Mouse (Mus musculus) liver, postnatal 0 days (tissue): ENCODE measurements around the gene Rtf2. TPM values are rescaled to one million over a fixed set of nuclear protein-coding genes. Genes with fewer than 3 reads are reported as not detected.

Experiments
- ATAC-seq: fragments of 200-750 bp; cut with Nextera tagmentation; 2 replicates; pipeline ENCODE4 v1.8.0; 2017; ENCODE audit warnings: mild to moderate bottlenecking, moderate library complexity
- DNase-seq: peaks from one replicate; pipeline ENCODE4 v3.0.0-alpha.2; 2016
- H3K27ac ChIP-seq: fragments of 300-500 bp; sonication (generic); 2 replicates; pipeline ENCODE4 v1.5.1; 2014; ENCODE audit warnings: antibody characterized with exemption, moderate library complexity, mild to moderate bottlenecking, low read depth
- H3K27me3 ChIP-seq: fragments of 300-500 bp; sonication (generic); 2 replicates; pipeline ENCODE4 v1.6.1; 2014; ENCODE audit warnings: low read length, control low read depth, mixed read lengths; ENCODE audit not compliant: insufficient read depth
- H3K36me3 ChIP-seq: fragments of 300-500 bp; sonication (generic); replicated peaks from 2 replicates; pipeline ENCODE4 v1.6.1; 2014; ENCODE audit warnings: mild to moderate bottlenecking, control low read depth, low read length, moderate library complexity, mixed read lengths; ENCODE audit not compliant: insufficient read depth
- H3K4me1 ChIP-seq: fragments of 300-500 bp; sonication (generic); 2 replicates; pipeline ENCODE4 v1.6.1; 2014; ENCODE audit warnings: antibody characterized with exemption, mild to moderate bottlenecking, control low read depth; ENCODE audit not compliant: insufficient read depth
- H3K4me2 ChIP-seq: fragments of 300-500 bp; sonication (generic); 2 replicates; pipeline ENCODE4 v1.6.1; 2014; ENCODE audit warnings: low read depth, mild to moderate bottlenecking, low read length, moderate library complexity, mixed read lengths
- H3K4me3 ChIP-seq: fragments of 300-500 bp; sonication (generic); 2 replicates; pipeline ENCODE4 v1.5.1; 2014; ENCODE audit warnings: low read depth, low read length
- H3K9ac ChIP-seq: fragments of 300-500 bp; sonication (generic); replicated peaks from 2 replicates; pipeline ENCODE4 v1.6.1; 2014; ENCODE audit warnings: mild to moderate bottlenecking, moderate library complexity
- H3K9me3 ChIP-seq: fragments of 300-500 bp; sonication (generic); 2 replicates; pipeline ENCODE4 v1.6.1; 2016; ENCODE audit warnings: mild to moderate bottlenecking, control low read depth, low read length, mixed read lengths
- CTCF ChIP-seq: sonication (generic); IDR thresholded peaks from 2 replicates; pipeline ENCODE4 v1.5.1; 2016; ENCODE audit warnings: antibody characterized with exemption, low read depth
- EP300 ChIP-seq: IDR thresholded peaks from 2 replicates; pipeline ENCODE4 v1.6.1; 2016; ENCODE audit warnings: antibody characterized with exemption, low read depth, mild to moderate bottlenecking
- WGBS: fragments of 180-500 bp; shearing (Covaris S2); extraction: QIAGEN DNeasy Blood & Tissue Kit; methylation state at CpG from one replicate; pipeline ENCODE4 v1.1.7; 2014; ENCODE audit not compliant: insufficient replicate concordance; 5-methylcytosine and 5-hydroxymethylcytosine counted together
- polyA plus RNA-seq: library from polyadenylated mRNA; unstranded; fragments of >200 nt; fragmentation: Nextera tagmentation; extraction: Ambion mirVana; gene quantifications from 2 replicates; pipeline ENCODE4 v1.2.1, GENCODE M21; 2015

The Rtf2 gene
- polyA plus RNA-seq, 1 experiment from 2014 or later = 68.5 TPM

DNA sequence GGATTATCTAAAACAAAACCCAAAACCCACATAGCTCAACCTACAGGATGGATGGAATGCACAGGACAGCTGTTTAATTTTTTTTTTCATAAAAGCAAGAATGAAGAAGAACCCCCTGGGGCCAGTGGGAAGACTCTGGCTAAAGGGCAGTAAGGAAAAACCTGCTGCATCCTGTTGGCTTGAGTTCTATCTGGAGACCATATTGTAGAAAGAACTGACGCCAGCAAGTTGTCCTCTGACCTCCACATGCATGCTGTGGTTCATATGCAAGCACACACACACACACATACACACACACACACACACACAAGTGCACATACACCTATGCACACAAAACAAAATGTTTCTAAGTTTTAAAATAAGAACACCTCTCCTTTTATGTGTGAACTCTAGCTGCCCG is 29.7 kb upstream of the Rtf2 start:
- Histone ChIP-seq H3K4me2 (no peak overlapping the region), H3K9ac (no peak overlapping the region), H3K36me3 (no peaks in the 10 kb centered on the region), H3K27ac (no peak overlapping the region), H3K27me3 (no peaks in the 10 kb centered on the region), H3K4me1 (peaks cover 9% of the 10 kb centered on the region; the same call in 1 of the 2 replicates), H3K9me3 (no peaks in the 10 kb centered on the region), H3K4me3 (no peak overlapping the region)
- WGBS = 82% methylated on average over 2 of the region's 2 CpGs
- TF ChIP-seq CTCF (no peak), EP300 (no peak)
- DNase-seq = no peak
- ATAC-seq = no peak

DNA sequence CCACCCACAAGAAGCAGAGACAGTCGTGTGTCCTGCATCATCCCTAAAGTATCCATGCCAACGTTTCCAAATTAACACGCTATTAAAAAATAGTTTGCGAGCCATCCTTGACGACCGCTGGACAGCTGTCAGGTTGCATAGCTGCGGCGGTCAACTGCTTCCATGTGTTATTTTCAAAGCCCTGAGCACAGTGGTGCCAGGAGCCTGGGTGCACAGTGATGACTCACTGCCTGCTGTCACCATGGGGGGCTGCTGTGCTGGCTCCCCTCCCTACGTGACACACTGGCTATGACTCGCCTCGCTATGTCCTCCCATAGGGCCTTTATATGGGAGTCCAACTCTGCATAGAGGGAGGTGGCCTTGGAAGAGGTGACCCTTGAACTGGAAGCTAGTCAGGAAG is 29.3 kb upstream of the Rtf2 start:
- Histone ChIP-seq H3K27ac (no peak overlapping the region), H3K4me3 (no peak overlapping the region), H3K4me1 (peaks cover 9% of the 10 kb centered on the region; the same call in 1 of the 2 replicates), H3K9me3 (no peaks in the 10 kb centered on the region), H3K36me3 (no peaks in the 10 kb centered on the region), H3K9ac (no peak overlapping the region), H3K27me3 (no peaks in the 10 kb centered on the region), H3K4me2 (no peak overlapping the region)
- 85% methylated on average over 11 of the region's 11 CpGs for WGBS
- no peak for ATAC-seq
- DNase-seq = no peak
- TF ChIP-seq CTCF = no peak
- TF ChIP-seq EP300 = no peak

DNA sequence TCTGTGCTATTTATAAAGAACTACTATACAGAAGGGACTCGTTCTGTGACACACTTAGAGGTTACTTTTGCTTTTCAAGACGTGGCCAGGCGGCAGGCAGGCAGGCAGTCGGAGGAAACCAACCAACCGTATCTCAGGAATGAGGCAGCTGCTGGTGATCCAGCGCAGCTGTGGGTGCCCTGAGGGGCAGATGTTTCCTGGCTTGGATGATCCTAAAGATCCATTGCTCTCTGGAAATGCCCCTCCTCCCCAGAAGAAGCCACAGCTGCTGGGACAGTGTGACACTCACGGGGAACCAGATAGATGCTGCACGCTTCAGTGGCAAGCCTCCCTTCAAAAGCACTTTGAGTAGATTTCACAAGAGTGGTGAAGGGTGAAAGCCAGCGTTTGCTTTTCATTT is 27.9 kb upstream of the Rtf2 start:
- DNase-seq (no peak), ATAC-seq (peak; percentile 71)
- peaks cover 6% of the 10 kb centered on the region; the same call in 1 of the 2 replicates for H3K4me1 ChIP-seq
- no peak overlapping the region for H3K27ac ChIP-seq
- peak overlapping the region; percentile 50 for H3K4me2 ChIP-seq
- no peaks in the 10 kb centered on the region for H3K9me3 ChIP-seq
- H3K27me3 ChIP-seq = no peaks in the 10 kb centered on the region
- no peak overlapping the region for H3K9ac ChIP-seq
- no peaks in the 10 kb centered on the region for H3K36me3 ChIP-seq
- no peak overlapping the region for H3K4me3 ChIP-seq
- TF ChIP-seq CTCF = no peak
- 0 out of 2 replicates have a peak, but pooled peaks have one; percentile 20 for TF ChIP-seq EP300
- 6% methylated on average over 9 of the region's 9 CpGs for WGBS

DNA sequence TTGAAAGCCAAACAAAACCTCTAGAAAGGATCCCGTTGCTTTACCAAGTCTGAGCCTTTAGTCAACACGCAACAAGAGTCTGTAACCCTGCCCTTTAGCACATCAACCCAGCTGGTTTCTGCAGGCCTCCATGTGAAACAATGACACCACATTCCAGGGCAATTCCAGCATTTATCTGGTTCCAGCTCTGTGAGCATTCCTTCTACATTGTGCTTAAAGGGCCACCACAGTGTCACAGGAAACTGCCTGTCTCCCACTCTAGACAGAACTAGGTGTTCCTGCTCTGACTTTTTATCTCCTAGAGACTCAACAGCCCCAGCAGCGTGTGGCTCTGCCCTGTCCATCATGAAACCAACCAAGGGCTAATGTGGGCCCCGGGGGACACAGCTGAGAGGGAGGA is 27.1 kb upstream of the Rtf2 start:
- Histone ChIP-seq H3K36me3 (no peaks in the 10 kb centered on the region), H3K27me3 (no peaks in the 10 kb centered on the region), H3K9me3 (no peaks in the 10 kb centered on the region), H3K27ac (peak overlapping the region; percentile 11; the same call in 1 of the 2 replicates), H3K9ac (0 out of 2 replicates have a peak overlapping the region, but pooled peaks have one; percentile 11), H3K4me1 (peaks cover 6% of the 10 kb centered on the region; the same call in 1 of the 2 replicates), H3K4me3 (no peak overlapping the region), H3K4me2 (no peak overlapping the region)
- 28% methylated on average over 4 of the region's 4 CpGs for WGBS
- DNase-seq (no peak), ATAC-seq (peak; percentile 28; the same call in 1 of the 2 replicates)
- TF ChIP-seq CTCF (no peak), EP300 (no peak)

DNA sequence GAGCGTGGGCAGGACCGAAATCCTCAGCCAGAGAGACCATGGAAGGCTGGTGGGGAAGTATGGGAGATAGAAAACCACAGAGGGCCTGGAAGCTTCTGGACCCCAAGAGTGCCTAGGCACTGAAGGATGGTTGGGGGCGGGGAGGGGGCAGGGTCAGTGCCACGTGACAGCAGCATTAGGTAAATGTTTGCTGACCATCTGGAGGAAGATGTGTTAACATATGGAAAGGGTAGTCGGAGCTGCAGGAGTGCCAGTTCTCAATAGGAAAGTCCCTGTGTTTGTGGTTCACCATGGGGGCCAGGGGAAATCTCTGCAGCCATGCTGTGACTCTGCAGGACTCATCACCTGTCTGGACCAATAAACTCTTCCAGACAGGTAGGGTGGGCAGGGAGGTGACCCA is 26.5 kb upstream of the Rtf2 start:
- Histone ChIP-seq H3K4me2 (no peak overlapping the region), H3K27me3 (no peaks in the 10 kb centered on the region), H3K9me3 (no peaks in the 10 kb centered on the region), H3K36me3 (no peaks in the 10 kb centered on the region), H3K9ac (no peak overlapping the region), H3K4me1 (peaks cover 6% of the 10 kb centered on the region; the same call in 1 of the 2 replicates), H3K4me3 (no peak overlapping the region), H3K27ac (no peak overlapping the region)
- no peak for ATAC-seq
- no peak for DNase-seq
- WGBS = 46% methylated on average over 5 of the region's 5 CpGs
- TF ChIP-seq CTCF = no peak
- no peak for TF ChIP-seq EP300

DNA sequence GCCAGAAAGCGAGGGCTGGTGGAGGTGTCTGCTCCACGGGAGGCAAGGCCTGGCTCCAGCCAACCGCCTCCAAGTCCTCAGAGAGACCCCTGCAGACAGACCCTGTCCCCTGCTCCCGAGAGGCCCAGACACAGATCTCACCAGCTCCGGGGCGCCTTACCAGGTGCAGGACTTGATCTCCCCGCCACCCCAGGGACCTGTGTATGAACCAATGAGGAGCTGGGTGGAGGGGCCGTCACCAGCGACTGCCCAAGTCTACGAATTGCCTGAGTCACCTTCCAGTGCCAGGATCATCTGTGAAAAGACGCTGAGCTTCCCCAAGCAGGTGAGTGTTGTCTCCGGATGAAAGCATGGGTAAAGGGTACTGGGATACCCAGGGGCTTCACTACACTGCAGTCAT is 24.1 kb upstream of the Rtf2 start:
- Histone ChIP-seq H3K4me1 (peaks cover 6% of the 10 kb centered on the region; the same call in 1 of the 2 replicates), H3K4me3 (no peak overlapping the region), H3K36me3 (no peaks in the 10 kb centered on the region), H3K4me2 (no peak overlapping the region), H3K27ac (no peak overlapping the region), H3K27me3 (no peaks in the 10 kb centered on the region), H3K9me3 (no peaks in the 10 kb centered on the region), H3K9ac (no peak overlapping the region)
- WGBS = 74% methylated on average over 12 of the region's 12 CpGs
- TF ChIP-seq EP300 = no peak
- no peak for TF ChIP-seq CTCF
- ATAC-seq = no peak
- no peak for DNase-seq
